Mouse (Mus musculus) heart, embryonic 14.5 days (tissue): ENCODE data around the gene Asic3. TPM values are rescaled to one million over a fixed set of nuclear protein-coding genes. Genes with fewer than 3 reads are reported as not detected.

Source experiments
- ATAC-seq: fragments of 200-750 bp; cut with Nextera tagmentation; 2 replicates; pipeline ENCODE4 v1.8.0; 2017; ENCODE audit warnings: low read depth, moderate TSS enrichment; ENCODE audit not compliant: insufficient number of reproducible peaks, insufficient read depth, low FRiP score
- H3K27ac ChIP-seq, 2 experiments: fragments of 200-500 bp in 1 of 2; fragments of 300-500 bp in 1 of 2; sonication (generic) in 1 of 2; replicated peaks in 1 of 2; 2 replicates each; pipeline ENCODE4 v1.5.1; 2012 to 2014; ENCODE audit warnings: low read depth in 2 of 2, low read length in 2 of 2, control low read depth in 1 of 2, mild to moderate bottlenecking in 1 of 2, mixed read lengths in 1 of 2; ENCODE audit not compliant: control insufficient read depth in 1 of 2, insufficient read depth in 1 of 2
- H3K27me3 ChIP-seq: fragments of 300-500 bp; sonication (generic); 2 replicates; pipeline ENCODE4 v1.6.1; 2014; ENCODE audit warnings: mild to moderate bottlenecking, low read length, control low read depth; ENCODE audit not compliant: control insufficient read depth, insufficient read depth
- H3K36me3 ChIP-seq: fragments of 300-500 bp; sonication (generic); 2 replicates; pipeline ENCODE4 v1.6.1; 2014; ENCODE audit warnings: mild to moderate bottlenecking, control low read depth, low read length, mixed read lengths; ENCODE audit not compliant: control insufficient read depth, insufficient read depth
- H3K4me1 ChIP-seq, 2 experiments: fragments of 200-500 bp in 1 of 2; fragments of 300-500 bp in 1 of 2; sonication (generic) in 1 of 2; 2 replicates each; pipeline ENCODE4 v1.6.1; 2012 to 2014; ENCODE audit warnings: low read length in 2 of 2, control low read depth in 1 of 2, mixed read lengths in 1 of 2; ENCODE audit not compliant: control insufficient read depth in 2 of 2, insufficient read depth in 2 of 2
- H3K4me2 ChIP-seq: fragments of 300-500 bp; sonication (generic); 2 replicates; pipeline ENCODE4 v1.6.1; 2014; ENCODE audit warnings: mild to moderate bottlenecking, low read length
- H3K4me3 ChIP-seq, 2 experiments: fragments of 200-500 bp in 1 of 2; fragments of 300-500 bp in 1 of 2; sonication (generic) in 1 of 2; 2 replicates each; pipeline ENCODE4 v1.5.1; 2012 to 2014; ENCODE audit warnings: low read length in 2 of 2, mild to moderate bottlenecking in 2 of 2, control low read depth in 1 of 2, low read depth in 1 of 2, moderate library complexity in 1 of 2; ENCODE audit not compliant: control insufficient read depth in 1 of 2, insufficient read depth in 1 of 2
- H3K9ac ChIP-seq: fragments of 300-500 bp; sonication (generic); 2 replicates; pipeline ENCODE4 v1.6.1; 2014; ENCODE audit warnings: mild to moderate bottlenecking, low read length
- H3K9me3 ChIP-seq: fragments of 300-500 bp; sonication (generic); 2 replicates; pipeline ENCODE4 v1.6.1; 2016; ENCODE audit warnings: low read length, control low read depth; ENCODE audit not compliant: control insufficient read depth
- WGBS: fragments of 180-500 bp; shearing (Covaris S2); extraction: QIAGEN DNeasy Blood & Tissue Kit; methylation state at CpG from one replicate; pipeline ENCODE4 v1.1.7; 2014; 5-methylcytosine and 5-hydroxymethylcytosine counted together
- polyA plus RNA-seq: library from polyadenylated mRNA; unstranded; fragments of >200 nt; fragmentation: Nextera tagmentation; extraction: Ambion mirVana; gene quantifications from 2 replicates; pipeline ENCODE4 v1.2.1, GENCODE M21; 2014

The Asic3 gene
- polyA plus RNA-seq, 1 experiment from 2014 or later, result not detected

GRCm38 (mm10) chr5:24426556-24427284 is 13.5 kb downstream of the Asic3 start:
- WGBS, result 27% methylated on average over 9 of the region's 9 CpGs
- Histone ChIP-seq H3K4me3 (peak overlapping the region; percentile 72 to 78), H3K27ac (no peak overlapping the region), H3K4me2 (peak overlapping the region; percentile 94), H3K9me3 (no peaks in the 10 kb centered on the region), H3K27me3 (no peaks in the 10 kb centered on the region), H3K9ac (peak overlapping the region; percentile 85), H3K4me1 (peaks cover 36 to 49% of the 10 kb centered on the region in 2 experiments), H3K36me3 (peaks cover 26% of the 10 kb centered on the region)
- ATAC-seq, result no peak

GRCm38 (mm10) chr5:24427285-24427633 is 14.1 kb downstream of the Asic3 start:
- peaks cover 36 to 49% of the 10 kb centered on the region in 2 experiments for H3K4me1 ChIP-seq
- peak overlapping the region; percentile 94 for H3K4me2 ChIP-seq
- H3K4me3 ChIP-seq, result 0 out of 4 replicates have a peak overlapping the region, but pooled peaks of 1 of the 2 experiments have one; percentile 72
- no peak overlapping the region for H3K9ac ChIP-seq
- 34% methylated on average over 12 of the region's 12 CpGs for WGBS
- H3K9me3 ChIP-seq, result no peaks in the 10 kb centered on the region
- peaks cover 31% of the 10 kb centered on the region for H3K36me3 ChIP-seq
- ATAC-seq, result no peak
- H3K27ac ChIP-seq, result no peak overlapping the region
- no peaks in the 10 kb centered on the region for H3K27me3 ChIP-seq

DNA sequence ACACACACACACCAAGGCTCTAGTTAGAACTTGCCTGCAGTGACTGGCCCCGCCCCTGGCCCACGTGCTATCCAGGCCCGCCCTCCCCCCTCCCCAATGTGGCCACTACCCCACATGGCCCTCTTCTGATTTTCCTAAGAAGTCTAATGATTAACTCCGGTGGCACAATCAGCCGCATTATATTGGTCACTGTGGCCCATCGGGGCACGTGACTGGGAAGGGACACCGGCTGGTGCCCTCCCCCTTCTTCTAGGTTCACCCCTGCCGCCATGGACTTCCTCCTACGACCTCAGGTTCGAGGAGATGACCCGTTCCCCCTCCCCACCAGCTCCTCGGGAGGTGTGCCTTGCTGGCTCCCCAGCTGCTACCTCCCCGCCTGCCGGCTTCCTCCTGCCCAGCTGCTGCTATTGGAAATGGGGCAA is 14.8 kb downstream of the Asic3 start:
- H3K4me2 ChIP-seq, result peak overlapping the region; percentile 26
- H3K9me3 ChIP-seq, result no peaks in the 10 kb centered on the region
- no peak for ATAC-seq
- H3K9ac ChIP-seq, result peak overlapping the region; percentile 25; the same call in 1 of the 2 replicates
- no peak overlapping the region for H3K27ac ChIP-seq
- no peak overlapping the region for H3K4me3 ChIP-seq
- no peaks in the 10 kb centered on the region for H3K27me3 ChIP-seq
- peaks cover 32 to 43% of the 10 kb centered on the region in 2 experiments for H3K4me1 ChIP-seq
- H3K36me3 ChIP-seq, result peaks cover 39% of the 10 kb centered on the region
- 18% methylated on average over 15 of the region's 15 CpGs for WGBS

- Histone ChIP-seq H3K9me3 (no peaks in the 10 kb centered on the region), H3K36me3 (peaks cover 45% of the 10 kb centered on the region), H3K9ac (peak overlapping the region; percentile 25; the same call in 1 of the 2 replicates), H3K4me2 (no peak overlapping the region), H3K4me1 (peaks cover 31 to 43% of the 10 kb centered on the region in 2 experiments), H3K27me3 (no peaks in the 10 kb centered on the region), H3K4me3 (no peak overlapping the region), H3K27ac (no peak overlapping the region)
- 27% methylated on average over 9 of the region's 9 CpGs for WGBS
- ATAC-seq, result no peak
These were observed 15.4 kb downstream of the Asic3 start for GRCm38 (mm10) chr5:24428596-24428995.

DNA sequence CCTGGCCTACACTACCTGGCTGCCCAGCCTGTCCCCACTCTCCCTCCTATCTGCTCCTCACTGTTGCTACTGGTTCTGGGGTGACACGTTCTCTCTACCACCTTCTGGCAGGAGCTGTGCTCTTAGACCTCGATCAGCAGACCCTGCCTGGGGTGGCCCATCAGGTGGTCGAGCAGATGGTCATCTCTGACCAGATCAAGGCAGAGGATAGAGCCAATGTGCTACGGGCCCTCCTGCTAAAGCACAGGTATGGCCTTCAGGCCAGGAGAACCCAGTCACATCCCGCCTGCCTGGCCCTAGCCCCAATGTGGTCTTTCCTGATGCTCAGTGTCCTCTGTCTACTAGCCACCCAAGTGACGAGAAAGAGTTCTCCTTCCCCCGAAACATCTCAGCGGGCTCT is 20.8 kb downstream of the Asic3 start:
- Histone ChIP-seq H3K27ac (peak overlapping the region in 1 of 2 experiments; percentile 33; a peak in 1 of 4 replicates), H3K4me3 (no peak overlapping the region), H3K4me1 (peaks cover 0 to 5% of the 10 kb centered on the region in 2 experiments; a peak in 2 of 4 replicates), H3K4me2 (no peak overlapping the region), H3K27me3 (no peaks in the 10 kb centered on the region), H3K36me3 (peaks cover 99% of the 10 kb centered on the region), H3K9ac (no peak overlapping the region), H3K9me3 (no peaks in the 10 kb centered on the region)
- 81% methylated on average over 8 of the region's 8 CpGs for WGBS
- no peak for ATAC-seq

DNA sequence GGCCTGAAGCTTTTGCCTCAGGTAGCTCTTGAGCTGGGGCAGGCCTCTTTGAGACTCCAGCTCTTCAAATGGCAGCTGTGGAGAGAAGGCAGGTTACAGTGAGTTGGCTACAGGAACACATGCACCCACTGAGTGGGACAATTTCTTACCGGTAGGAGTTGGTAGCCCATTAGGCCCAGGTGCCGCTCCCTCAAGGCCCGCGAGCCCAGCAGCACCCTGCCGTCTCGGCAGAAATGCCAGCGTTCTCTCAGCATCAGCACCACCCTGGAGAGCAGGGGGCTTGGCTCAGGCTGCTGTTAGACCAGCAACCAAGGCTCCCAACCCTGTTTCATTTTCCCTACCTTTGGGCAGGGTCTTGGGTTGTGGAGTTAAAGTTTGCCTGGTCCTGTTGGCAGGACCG is 28.0 kb downstream of the Asic3 start:
- WGBS, result 92% methylated on average over 8 of the region's 8 CpGs
- Histone ChIP-seq H3K4me2 (no peak overlapping the region), H3K9ac (no peak overlapping the region), H3K9me3 (no peaks in the 10 kb centered on the region), H3K27me3 (no peaks in the 10 kb centered on the region), H3K36me3 (peaks cover 81% of the 10 kb centered on the region), H3K4me3 (no peak overlapping the region), H3K27ac (no peak overlapping the region), H3K4me1 (peaks cover 9 to 15% of the 10 kb centered on the region in 2 experiments; a peak in 3 of 4 replicates)
- no peak for ATAC-seq

DNA sequence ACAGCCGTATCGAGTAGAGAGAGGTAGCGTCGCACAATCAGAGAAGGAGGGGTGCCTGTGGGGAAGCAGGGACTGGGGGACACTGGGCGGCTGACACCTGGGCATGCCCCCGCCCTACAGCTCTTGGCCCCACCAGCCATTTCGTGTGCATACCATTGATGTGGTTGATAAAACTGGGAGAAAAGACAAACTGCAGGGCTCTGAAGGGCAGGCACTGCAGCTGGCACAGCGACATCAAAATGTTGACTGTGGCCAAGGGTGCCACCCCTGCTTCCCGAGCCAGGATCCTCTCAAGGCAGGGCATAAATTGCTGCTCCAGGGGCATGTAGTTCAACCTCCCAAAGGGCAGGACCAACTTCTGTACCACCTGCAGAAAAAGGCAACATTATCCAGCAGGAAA is 28.8 kb downstream of the Asic3 start:
- peaks cover 9 to 15% of the 10 kb centered on the region in 2 experiments; a peak in 3 of 4 replicates for H3K4me1 ChIP-seq
- no peaks in the 10 kb centered on the region for H3K9me3 ChIP-seq
- peaks cover 72% of the 10 kb centered on the region for H3K36me3 ChIP-seq
- no peaks in the 10 kb centered on the region for H3K27me3 ChIP-seq
- no peak for ATAC-seq
- WGBS, result 82% methylated on average over 9 of the region's 9 CpGs
- no peak overlapping the region for H3K9ac ChIP-seq
- H3K4me3 ChIP-seq, result no peak overlapping the region
- H3K4me2 ChIP-seq, result no peak overlapping the region
- H3K27ac ChIP-seq, result no peak overlapping the region
